Mouse (Mus musculus) gastrocnemius, adult 2 months (tissue): ENCODE data around the gene Rec8. TPM values are rescaled to one million over a fixed set of nuclear protein-coding genes. Genes with fewer than 3 reads are reported as not detected.

Source experiments
- DNase-seq: peaks from one replicate; pipeline ENCODE4 v3.0.0; 2022
- H3K27ac ChIP-seq: fragments of 200-600 bp; 2 replicates; pipeline ENCODE4 v1.8.1; 2022; ENCODE audit warnings: mild to moderate bottlenecking
- H3K4me3 ChIP-seq: fragments of 200-600 bp; 2 replicates; pipeline ENCODE4 v1.8.1; 2022; ENCODE audit warnings: mild to moderate bottlenecking, moderate library complexity
- CTCF ChIP-seq: fragments of 200-600 bp; IDR thresholded peaks from 2 replicates; pipeline ENCODE4 v1.8.1; 2022; ENCODE audit warnings: antibody characterized with exemption, mild to moderate bottlenecking, moderate library complexity
- intact Hi-C: fragments of 180-260 bp; cut with DNase I; formaldehyde crosslinking; loops from one replicate; pipeline ENCODE4 v1.15.1; 2025
- long read RNA-seq, 2 experiments: library from polyadenylated mRNA; stranded (forward); transcript quantifications; one replicate each; pipeline ENCODE4 v2.0.0; 2021
- total RNA-seq, 2 experiments: library from RNA; stranded (reverse); gene quantifications; 2 replicates each; pipeline ENCODE4 v1.2.3; 2021

Gene Rec8
- not detected for total RNA-seq
- long read RNA-seq, experiment 1 = 0 reads
- long read RNA-seq, experiment 2 = 0 reads

GRCm38 (mm10) chr14:55617822-55618221, at the start of gene Rec8:
Gene Rec8 (plus strand): TSS chr14:55618037.
- Histone ChIP-seq H3K27ac (no peak within 1 kb of the TSS), H3K4me3 (no peak within 1 kb of the TSS)
- no peak for TF ChIP-seq CTCF
- DNase-seq = no peak
- intact Hi-C loops = no loop called here

GRCm38 (mm10) chr14:55570588-55570987, 47.2 kb upstream of the Rec8 start:
- no peak for TF ChIP-seq CTCF
- intact Hi-C loops = no loop called here
- Histone ChIP-seq H3K4me3 (no peak overlapping the region), H3K27ac (no peak overlapping the region)
- no peak for DNase-seq

GRCm38 (mm10) chr14:55571760-55572159, 46.1 kb upstream of the Rec8 start:
- Histone ChIP-seq H3K27ac (peak overlapping the region; percentile 35), H3K4me3 (no peak overlapping the region)
- no peak for DNase-seq
- intact Hi-C loops = no loop called here
- TF ChIP-seq CTCF = no peak

GRCm38 (mm10) chr14:55575302-55575701, 42.5 kb upstream of the Rec8 start, which contains the start of gene Fitm1:
Gene Fitm1 (plus strand): TSS chr14:55575617.
- intact Hi-C loops = loop anchor here (1.0 to 2.0 kb wide), 2 partner anchors 15 to 16 kb away; partner anchors contain the start of genes A730061H03Rik, Dcaf11, Psme2 and Rnf31
- peak; percentile 89 for DNase-seq
- Histone ChIP-seq H3K4me3 (peak within 1 kb of the TSS; percentile 78), H3K27ac (peak within 1 kb of the TSS; percentile 99)
- no peak for TF ChIP-seq CTCF

- peak; percentile 61 for DNase-seq
- peak overlapping the region; percentile 99 for H3K27ac ChIP-seq
- peak overlapping the region; percentile 78 for H3K4me3 ChIP-seq
- intact Hi-C loops = loop anchor here (1.0 to 2.0 kb wide), 2 partner anchors 15 to 16 kb away; partner anchors contain the start of genes A730061H03Rik, Dcaf11, Psme2 and Rnf31
- no peak for TF ChIP-seq CTCF
These were observed 42.1 kb upstream of the Rec8 start for GRCm38 (mm10) chr14:55575711-55576110.

GRCm38 (mm10) chr14:55576376-55576775, 41.5 kb upstream of the Rec8 start:
- Histone ChIP-seq H3K4me3 (peak overlapping the region; percentile 78), H3K27ac (peak overlapping the region; percentile 99)
- peak; percentile 74 for DNase-seq
- intact Hi-C loops = no loop called here
- TF ChIP-seq CTCF = no peak

- DNase-seq = peak; percentile 86
- no peak for TF ChIP-seq CTCF
- Histone ChIP-seq H3K4me3 (peak within 1 kb of the TSS; percentile 90), H3K27ac (peak within 1 kb of the TSS; percentile 99)
- intact Hi-C loops = no loop called here
These were observed 39.8 kb upstream of the Rec8 start, which contains the start of gene Psme1 for GRCm38 (mm10) chr14:55577871-55578667. Gene Psme1 (plus strand): TSS chr14:55578123.

- intact Hi-C loops = no loop called here
- Histone ChIP-seq H3K4me3 (peak overlapping the region; percentile 90), H3K27ac (peak overlapping the region; percentile 97)
- no peak for TF ChIP-seq CTCF
- peak; percentile 84 for DNase-seq
These were observed 39.1 kb upstream of the Rec8 start for GRCm38 (mm10) chr14:55578668-55579269.

- Histone ChIP-seq H3K27ac (peak overlapping the region; percentile 97; the same call in 1 of the 2 replicates), H3K4me3 (no peak overlapping the region)
- intact Hi-C loops = no loop called here
- no peak for DNase-seq
- TF ChIP-seq CTCF = no peak
These were observed 38.0 kb upstream of the Rec8 start for GRCm38 (mm10) chr14:55579511-55580496.

GRCm38 (mm10) chr14:55580731-55581130, 37.1 kb upstream of the Rec8 start:
- no peak for TF ChIP-seq CTCF
- intact Hi-C loops = no loop called here
- DNase-seq = no peak
- no peak overlapping the region for H3K4me3 ChIP-seq
- H3K27ac ChIP-seq = no peak overlapping the region

GRCm38 (mm10) chr14:55581981-55582681, 35.7 kb upstream of the Rec8 start:
- DNase-seq = no peak
- peak overlapping the region; percentile 16; the same call in 1 of the 2 replicates for H3K27ac ChIP-seq
- no peak overlapping the region for H3K4me3 ChIP-seq
- peak; percentile 60 for TF ChIP-seq CTCF
- intact Hi-C loops = no loop called here
